Mouse (Mus musculus) kidney, adult 2 months (tissue): Measurements from ENCODE around the gene 1700025B11Rik.

Experiments used
- CTCF ChIP-seq: fragments of 200-500 bp; conservative IDR thresholded peaks from 2 replicates; pipeline ENCODE4 v1.5.1; 2011; ENCODE audit warnings: low read depth, mild to moderate bottlenecking, control low read depth, low read length, moderate library complexity, mixed read lengths; ENCODE audit not compliant: insufficient read depth, insufficient read length
- POLR2A ChIP-seq: fragments of 200-500 bp; IDR thresholded peaks from one replicate; pipeline ENCODE4 v1.6.1; 2011; ENCODE audit warnings: low read depth, low read length, control low read depth

GRCm38 (mm10) chr15:77579311-77579710 lies 17.6 kb upstream of the 1700025B11Rik start:
- TF ChIP-seq POLR2A, result no peak
- TF ChIP-seq CTCF, result no peak
